Mouse (Mus musculus) left cerebral cortex, adult 9 months (tissue): ENCODE results near the gene Aaas.
A peak's percentile ranks its signal among the peaks of the same experiment; 100 is the strongest.
"Not testable (repeated sequence)": the region's sequence is repeated elsewhere in the genome, so short reads cannot be mapped to it uniquely, and the experiment has no call there.

Source experiments
- DNase-seq, 2 experiments: peaks; one replicate each; pipeline ENCODE4 v3.0.0; 2022; ENCODE audit warnings: low spot score in 2 of 2

Gene Aaas

GRCm38 (mm10) chr15:102356501-102357325, 6.1 kb upstream of the Aaas start:
- no peak for DNase-seq

GRCm38 (mm10) chr15:102355871-102356441, 5.4 kb upstream of the Aaas start:
- peak; percentile 43 to 51 for DNase-seq

GRCm38 (mm10) chr15:102355134-102355870, 4.7 kb upstream of the Aaas start:
- peak in 1 of 2 experiments; percentile 36 for DNase-seq

- no peak for DNase-seq
These were observed 3.4 kb upstream of the Aaas start for GRCm38 (mm10) chr15:102353986-102354385.

- no peak for DNase-seq
These were observed 1.6 kb upstream of the Aaas start for GRCm38 (mm10) chr15:102352177-102352576.

- no peak for DNase-seq
These were observed 346 bp upstream of the Aaas start for GRCm38 (mm10) chr15:102350942-102351291.

GRCm38 (mm10) chr15:102346444-102346843, 4.1 kb downstream of the Aaas start:
- DNase-seq = no peak

- no peak for DNase-seq
These were observed 6.1 kb downstream of the Aaas start for GRCm38 (mm10) chr15:102344490-102344889.

- DNase-seq = peak in 1 of 2 experiments; percentile 48
These were observed 9.0 kb downstream of the Aaas start for GRCm38 (mm10) chr15:102341580-102341979.

GRCm38 (mm10) chr15:102339612-102340011, 11.0 kb downstream of the Aaas start:
- DNase-seq = no peak

- no peak for DNase-seq
These were observed 13.6 kb downstream of the Aaas start for GRCm38 (mm10) chr15:102336946-102337345.

- DNase-seq = not testable (repeated sequence)
These were observed 14.6 kb downstream of the Aaas start for GRCm38 (mm10) chr15:102335925-102336324.

- DNase-seq = no peak
These were observed 15.3 kb downstream of the Aaas start for GRCm38 (mm10) chr15:102335254-102335653.

- peak; percentile 64 to 85 for DNase-seq
These were observed 19.0 kb downstream of the Aaas start, which contains the start of gene Myg1 for GRCm38 (mm10) chr15:102331610-102332015. Gene Myg1, plus strand, starts transcription at chr15:102331709.

GRCm38 (mm10) chr15:102326892-102327291, 23.7 kb downstream of the Aaas start:
- DNase-seq = no peak

GRCm38 (mm10) chr15:102326022-102326576, 24.5 kb downstream of the Aaas start, which contains the start of gene Pfdn5:
Gene Pfdn5, plus strand, starts transcription at chr15:102326116.
- DNase-seq = peak in 1 of 2 experiments; percentile 85

GRCm38 (mm10) chr15:102324654-102325473, 25.7 kb downstream of the Aaas start:
- no peak for DNase-seq

GRCm38 (mm10) chr15:102316263-102316662, 34.3 kb downstream of the Aaas start:
- DNase-seq = peak in 1 of 2 experiments; percentile 73

- DNase-seq = no peak
These were observed 35.3 kb downstream of the Aaas start for GRCm38 (mm10) chr15:102315292-102315691.

- DNase-seq = no peak
These were observed 39.1 kb downstream of the Aaas start for GRCm38 (mm10) chr15:102311489-102311888.
